Mouse (Mus musculus): ENCODE results near the gene Limch1.

GRCm38 (mm10) chr5:66897584-66897983 is 152.0 kb downstream of the Limch1 start:
- no peak for TF ChIP-seq CTCF (IDR thresholded peaks at IDR 0.05; ENCODE audit: low read depth, low read length)
- TF ChIP-seq POLR2A (IDR thresholded peaks at IDR 0.05; ENCODE audit: extremely low read depth, insufficient read depth, low read length) = no peak
